Mouse (Mus musculus) lung, adult 2 months (tissue): Measurements from ENCODE around the gene Daglb.

ENCODE experiments used
- CTCF ChIP-seq: fragments of 200-500 bp; IDR thresholded peaks from 2 replicates; pipeline ENCODE4 v1.5.1; 2011; ENCODE audit warnings: mild to moderate bottlenecking, low read length, control low read depth; ENCODE audit not compliant: insufficient read depth
- POLR2A ChIP-seq: fragments of 200-500 bp; IDR thresholded peaks from 2 replicates; pipeline ENCODE4 v1.6.1; 2011; ENCODE audit warnings: low read depth, mild to moderate bottlenecking, control low read depth, low read length, borderline replicate concordance; ENCODE audit errors: extremely low read depth

DNA sequence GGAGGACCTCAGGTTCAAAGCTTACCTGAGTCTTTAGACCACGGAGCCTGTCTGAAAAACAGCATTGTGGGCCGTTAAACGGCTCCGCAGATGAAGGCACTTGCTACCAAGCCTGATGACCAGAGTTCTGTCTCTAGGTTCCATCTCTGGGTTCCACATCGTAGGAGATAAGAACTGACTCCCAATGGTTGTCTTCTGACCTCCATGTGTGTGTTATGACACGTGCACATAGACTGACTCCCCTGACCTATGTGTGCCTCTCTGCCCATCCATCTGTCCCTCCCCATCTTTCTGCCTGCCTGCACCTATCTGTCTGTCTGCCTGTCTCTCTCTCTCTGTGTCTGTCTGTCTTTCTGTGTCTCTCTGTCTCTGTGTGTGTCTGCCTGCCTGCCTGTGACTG lies 3.5 kb downstream of the Daglb start:
- TF ChIP-seq POLR2A (no peak), CTCF (no peak)
